Mouse (Mus musculus) fibroblast of lung, adult 2 months (primary cell): ENCODE results near the gene Foxo1.
A peak's percentile ranks its signal among the peaks of the same experiment; 100 is the strongest.

Experiments used
- DNase-seq: peaks from one replicate; pipeline ENCODE4 v3.0.0-alpha.2; 2011; ENCODE audit warnings: low read depth

Foxo1 gene

GRCm38 (mm10) chr3:52369881-52370428 is 101.8 kb downstream of the Foxo1 start:
- DNase-seq: peak; percentile 22

- no peak for DNase-seq
These were observed 108.8 kb downstream of the Foxo1 start for GRCm38 (mm10) chr3:52376974-52377373.

GRCm38 (mm10) chr3:52383351-52383750 is 115.2 kb downstream of the Foxo1 start:
- DNase-seq: no peak

- DNase-seq: no peak
These were observed 118.2 kb downstream of the Foxo1 start for GRCm38 (mm10) chr3:52386343-52386742.

GRCm38 (mm10) chr3:52390321-52390720 is 122.2 kb downstream of the Foxo1 start:
- no peak for DNase-seq

- no peak for DNase-seq
These were observed 122.9 kb downstream of the Foxo1 start for GRCm38 (mm10) chr3:52390766-52391665.

GRCm38 (mm10) chr3:52391897-52392296 is 123.8 kb downstream of the Foxo1 start:
- no peak for DNase-seq

GRCm38 (mm10) chr3:52392521-52392920 is 124.4 kb downstream of the Foxo1 start:
- no peak for DNase-seq

- DNase-seq: no peak
These were observed 125.0 kb downstream of the Foxo1 start for GRCm38 (mm10) chr3:52393171-52393570.

GRCm38 (mm10) chr3:52396121-52396731 is 128.1 kb downstream of the Foxo1 start:
- DNase-seq: no peak

- no peak for DNase-seq
These were observed 128.9 kb downstream of the Foxo1 start for GRCm38 (mm10) chr3:52396951-52397615.

GRCm38 (mm10) chr3:52397961-52398360 is 129.8 kb downstream of the Foxo1 start:
- DNase-seq: no peak

GRCm38 (mm10) chr3:52400284-52401161 is 132.4 kb downstream of the Foxo1 start:
- no peak for DNase-seq

- peak; percentile 47 for DNase-seq
These were observed 133.2 kb downstream of the Foxo1 start for GRCm38 (mm10) chr3:52401162-52401928.
